Mouse (Mus musculus) liver, embryonic 14.5 days (tissue): ENCODE results near the gene Tmem33.

ENCODE experiments used
- CTCF ChIP-seq: IDR thresholded peaks from 2 replicates; pipeline ENCODE4 v1.5.1; 2016; ENCODE audit warnings: antibody characterized with exemption, low read depth, control low read depth
- EP300 ChIP-seq: IDR thresholded peaks from 2 replicates; pipeline ENCODE4 v1.6.1; 2016; ENCODE audit warnings: antibody characterized with exemption, low read depth

DNA sequence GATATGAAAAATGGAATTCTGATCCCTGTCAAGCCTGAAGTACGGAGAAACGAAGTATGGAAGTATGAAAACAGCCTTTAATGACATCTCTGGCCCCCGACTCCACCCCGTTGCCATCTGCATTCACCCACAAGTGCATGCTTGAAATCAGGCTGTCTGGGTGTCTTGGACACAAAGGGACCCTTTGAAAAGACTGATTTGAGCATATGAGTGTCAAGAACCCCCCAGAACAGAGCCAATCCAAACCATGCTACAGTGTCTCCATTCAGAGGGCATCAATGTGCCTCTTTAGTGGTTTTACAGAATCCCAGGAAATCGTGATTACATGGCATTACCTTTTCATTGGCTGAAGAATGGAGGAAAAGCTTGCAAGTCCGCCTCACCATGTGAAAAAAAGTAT, 18.7 kb upstream of the Tmem33 start:
- no peak for TF ChIP-seq CTCF
- no peak for TF ChIP-seq EP300
